Mouse (Mus musculus): ENCODE data around the gene Trhde.

The Trhde gene

GRCm38 (mm10) chr10:114735678-114736077 lies 66.4 kb downstream of the Trhde start:
- no peak for DNase-seq (ENCODE audit: low spot score)

- no peak for DNase-seq (ENCODE audit: low spot score)
Measured at GRCm38 (mm10) chr10:114735111-114735510, 67.0 kb downstream of the Trhde start.

GRCm38 (mm10) chr10:114725591-114725990 lies 76.5 kb downstream of the Trhde start:
- DNase-seq (ENCODE audit: low spot score): no peak

GRCm38 (mm10) chr10:114701791-114702190 lies 100.3 kb downstream of the Trhde start:
- no peak for DNase-seq (ENCODE audit: low spot score)

GRCm38 (mm10) chr10:114671791-114672415 lies 130.2 kb downstream of the Trhde start:
- no peak for DNase-seq (ENCODE audit: low spot score)

GRCm38 (mm10) chr10:114593046-114593445 lies 209.1 kb downstream of the Trhde start:
- DNase-seq (ENCODE audit: low spot score): no peak

GRCm38 (mm10) chr10:114578926-114579325 lies 223.2 kb downstream of the Trhde start:
- no peak for DNase-seq (ENCODE audit: low spot score)

- no peak for DNase-seq (ENCODE audit: low spot score)
Measured at GRCm38 (mm10) chr10:114567891-114568290, 234.2 kb downstream of the Trhde start.

GRCm38 (mm10) chr10:114509186-114509585 lies 292.9 kb downstream of the Trhde start:
- no peak for DNase-seq (ENCODE audit: low spot score)

GRCm38 (mm10) chr10:114488806-114489205 lies 313.3 kb downstream of the Trhde start:
- no peak for DNase-seq (ENCODE audit: low spot score)

- DNase-seq (ENCODE audit: low spot score): no peak
Measured at GRCm38 (mm10) chr10:114455591-114455990, 346.5 kb downstream of the Trhde start.

- no peak for DNase-seq (ENCODE audit: low spot score)
Measured at GRCm38 (mm10) chr10:114448116-114448515, 354.0 kb downstream of the Trhde start.

- no peak for DNase-seq (ENCODE audit: low spot score)
Measured at GRCm38 (mm10) chr10:114418956-114419530, 383.1 kb downstream of the Trhde start.

- no peak for DNase-seq (ENCODE audit: low spot score)
Measured at GRCm38 (mm10) chr10:114415717-114416116, 386.4 kb downstream of the Trhde start.

- DNase-seq (ENCODE audit: low spot score): no peak
Measured at GRCm38 (mm10) chr10:114405260-114405659, 396.8 kb downstream of the Trhde start.

- DNase-seq (ENCODE audit: low spot score): no peak
Measured at GRCm38 (mm10) chr10:114403795-114404194, 398.3 kb downstream of the Trhde start.

- DNase-seq (ENCODE audit: low spot score): no peak
Measured at GRCm38 (mm10) chr10:114370804-114371203, 431.3 kb downstream of the Trhde start.

- DNase-seq (ENCODE audit: low spot score): no peak
Measured at GRCm38 (mm10) chr10:114363442-114363841, 438.7 kb downstream of the Trhde start.

- DNase-seq (ENCODE audit: low spot score): no peak
Measured at GRCm38 (mm10) chr10:114362631-114363030, 439.5 kb downstream of the Trhde start.
